Mouse (Mus musculus): Measurements from ENCODE around the gene Sdhaf2. TPM values are rescaled to one million over a fixed set of nuclear protein-coding genes. Genes with fewer than 3 reads are reported as not detected.

The Sdhaf2 gene
- total RNA-seq, 2 experiments from 2014 or later = 52.9 to 53.4 TPM

Other genes starting within 250 kb of the Sdhaf2 start
- gene Dagla, start 221.3 kb downstream of the Sdhaf2 start, total RNA-seq (2021) = 10 to 100 TPM; 82.5 to 83.4 TPM
- 100 to 1,000 TPM; 267 to 301 TPM for gene Syt7, start 137.1 kb downstream of the Sdhaf2 start, total RNA-seq (2021)
- 10 to 100 TPM; 12.7 to 27.8 TPM for gene Lrrc10b, start 68.7 kb downstream of the Sdhaf2 start, total RNA-seq (2021)
- gene Ppp1r32, start 43.2 kb downstream of the Sdhaf2 start, total RNA-seq (2021) = under 1 TPM; 0.77 to 0.91 TPM
- 10 to 100 TPM; 76.8 to 79.5 TPM for gene Cpsf7, start 876 bp downstream of the Sdhaf2 start, total RNA-seq (2021)
- 10 to 100 TPM; 11.3 to 11.6 TPM for gene Tmem216, start 30.1 kb upstream of the Sdhaf2 start, total RNA-seq (2021)
- 10 to 100 TPM in 1 of 2 experiments, 1 to 10 TPM in 1; 9.4 to 10.8 TPM for gene Cyb561a3, start 51.0 kb upstream of the Sdhaf2 start, total RNA-seq (2021)
- gene Tmem138, start 51.2 kb upstream of the Sdhaf2 start, total RNA-seq (2021) = 10 to 100 TPM; 11.0 to 12.3 TPM
- 100 to 1,000 TPM; 193 to 195 TPM for gene Ddb1, start 79.2 kb upstream of the Sdhaf2 start, total RNA-seq (2021)
- gene Tkfc, start 79.5 kb upstream of the Sdhaf2 start, total RNA-seq (2021) = 10 to 100 TPM; 15.6 to 17.1 TPM
- gene Vwce, start 108.1 kb upstream of the Sdhaf2 start, total RNA-seq (2021) = under 1 TPM; 0.66 to 1.00 TPM
- not detected for gene Pga5, start 151.9 kb upstream of the Sdhaf2 start, total RNA-seq (2021)
- gene Vps37c, start 162.6 kb upstream of the Sdhaf2 start, total RNA-seq (2021) = 10 to 100 TPM; 21.7 to 25.8 TPM
- under 1 TPM in 1 of 2 experiments, not detected in 1; 0.16 TPM for gene Cd5, start 212.9 kb upstream of the Sdhaf2 start, total RNA-seq (2021)

Data from left cerebral cortex, adult 18-20 months (tissue).